Mouse (Mus musculus) heart, adult 2 months (tissue): ENCODE measurements around the gene Tagln. TPM values are rescaled to one million over a fixed set of nuclear protein-coding genes. Genes with fewer than 3 reads are reported as not detected.
A peak's percentile ranks its signal among the peaks of the same experiment; 100 is the strongest.

Experiments used
- DNase-seq, 2 experiments: peaks; one replicate each; pipeline ENCODE4 v3.0.0; 2021
- H3K27ac ChIP-seq: fragments of 200-600 bp; 2 replicates; pipeline ENCODE4 v1.8.1; 2022
- H3K27me3 ChIP-seq: fragments of 200-500 bp; 2 replicates; pipeline ENCODE4 v1.6.1; 2012; ENCODE audit warnings: mild to moderate bottlenecking, low read length, inconsistent platforms, mixed read lengths; ENCODE audit not compliant: control insufficient read depth, insufficient read depth
- H3K36me3 ChIP-seq: fragments of 200-500 bp; 2 replicates; pipeline ENCODE4 v1.6.1; 2012; ENCODE audit warnings: low read length, inconsistent platforms; ENCODE audit not compliant: control insufficient read depth, insufficient read depth
- H3K4me1 ChIP-seq: fragments of 200-500 bp; 2 replicates; pipeline ENCODE4 v1.6.1; 2011; ENCODE audit warnings: low read length; ENCODE audit not compliant: control insufficient read depth, insufficient read depth
- H3K4me3 ChIP-seq: fragments of 200-600 bp; 2 replicates; pipeline ENCODE4 v1.8.1; 2022
- H3K79me2 ChIP-seq: fragments of 200-500 bp; replicated peaks from 2 replicates; pipeline ENCODE4 v1.6.1; 2012; ENCODE audit warnings: mild to moderate bottlenecking, inconsistent platforms, low read length, moderate library complexity, mixed read lengths; ENCODE audit not compliant: control insufficient read depth, insufficient read depth
- H3K9ac ChIP-seq: fragments of 200-500 bp; 2 replicates; pipeline ENCODE4 v1.6.1; 2012; ENCODE audit warnings: low read depth, mild to moderate bottlenecking, control low read depth, inconsistent platforms, low read length, mixed read lengths
- CTCF ChIP-seq: fragments of 200-600 bp; IDR thresholded peaks from 2 replicates; pipeline ENCODE4 v1.8.1; 2022; ENCODE audit warnings: antibody characterized with exemption, mild to moderate bottlenecking, moderate library complexity
- EP300 ChIP-seq: fragments of 200-500 bp; IDR thresholded peaks from 2 replicates; pipeline ENCODE4 v1.6.1; 2011; ENCODE audit warnings: low read depth, low read length, control low read depth; ENCODE audit not compliant: insufficient read depth
- POLR2A ChIP-seq: fragments of 200-500 bp; IDR thresholded peaks from 2 replicates; pipeline ENCODE4 v1.6.1; 2011; ENCODE audit warnings: mild to moderate bottlenecking, low read depth, low read length, control low read depth; ENCODE audit not compliant: insufficient read depth
- whole genome bisulfite sequencing: fragments of 180-500 bp; shearing (Covaris S2); methylation state at CpG from one replicate; pipeline ENCODE4 v1.1.7; 2018; 5-methylcytosine and 5-hydroxymethylcytosine counted together
- intact Hi-C: fragments of 180-260 bp; cut with DNase I; formaldehyde crosslinking; loops from one replicate; pipeline ENCODE4 v1.15.1; 2025
- polyA plus RNA-seq: library from polyadenylated mRNA; depleted of rRNA; stranded (reverse); fragments of >200 nt; gene quantifications from 2 replicates; pipeline ENCODE4 v1.2.3, GENCODE M21; 2012
- total RNA-seq, 2 experiments: library from RNA; stranded (reverse); gene quantifications; 2 replicates each; pipeline ENCODE4 v1.2.3; 2021

Gene Tagln
- total and polyA plus RNA-seq, 3 experiments, result 84.0 to 116 (median 93.6) TPM

DNA sequence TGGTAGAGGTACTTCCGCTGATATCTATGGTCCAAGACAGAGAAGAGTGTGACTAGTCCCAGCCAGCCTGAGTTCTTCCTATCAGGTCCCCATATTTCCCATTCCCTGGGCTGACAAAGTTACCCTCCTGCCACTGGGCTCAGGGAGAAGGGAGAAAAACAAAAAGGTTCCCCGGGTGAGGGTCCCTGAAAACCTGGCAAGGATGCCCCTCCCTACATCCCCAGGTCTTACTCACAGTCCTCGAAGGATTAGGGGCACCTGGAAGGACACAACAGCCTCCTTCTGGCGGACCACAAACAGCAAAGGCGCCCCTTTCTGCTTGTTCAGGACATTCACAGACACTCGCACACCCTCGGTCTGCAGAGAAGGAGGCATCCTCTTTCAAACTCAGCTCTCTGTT lies 17.0 kb upstream of the Tagln start:
- DNase-seq, result no peak
- no peak overlapping the region; the same call in 1 of the 2 replicates for H3K4me3 ChIP-seq
- peak overlapping the region; percentile 95 for H3K27ac ChIP-seq
- H3K79me2 ChIP-seq, result peaks cover 2% of the 10 kb centered on the region; the same call in 1 of the 2 replicates
- peaks cover 5% of the 10 kb centered on the region for H3K4me1 ChIP-seq
- H3K9ac ChIP-seq, result no peak overlapping the region; the same call in 1 of the 2 replicates
- WGBS, result 80% methylated on average over 7 of the region's 7 CpGs
- no peak for TF ChIP-seq POLR2A
- TF ChIP-seq CTCF, result no peak
- no peak for TF ChIP-seq EP300
- H3K27me3 ChIP-seq, result no peaks in the 10 kb centered on the region
- intact Hi-C loops, result no loop called here
- no peaks in the 10 kb centered on the region for H3K36me3 ChIP-seq

DNA sequence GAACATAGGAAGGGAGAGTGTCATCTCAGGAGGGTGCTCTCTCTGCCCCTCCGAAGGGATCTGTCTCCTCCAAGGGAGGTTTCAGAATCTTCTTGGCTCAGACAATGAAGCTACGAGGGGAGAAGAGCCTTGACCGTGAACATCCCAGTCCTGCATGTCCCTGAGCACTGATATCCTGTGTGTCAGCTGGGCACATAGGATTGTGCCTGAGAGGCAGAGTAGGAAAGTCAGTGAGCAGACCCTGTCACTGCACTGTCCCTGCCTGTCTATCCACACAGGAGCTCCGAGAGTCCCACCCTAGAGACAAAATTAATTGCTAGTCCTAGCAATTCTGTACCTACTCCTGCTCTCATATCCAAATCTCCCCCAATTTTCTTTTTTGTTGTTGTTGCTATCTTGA lies 16.2 kb upstream of the Tagln start:
- Histone ChIP-seq H3K4me1 (peaks cover 5% of the 10 kb centered on the region), H3K27me3 (no peaks in the 10 kb centered on the region), H3K27ac (no peak overlapping the region), H3K36me3 (no peaks in the 10 kb centered on the region), H3K9ac (no peak overlapping the region), H3K79me2 (peaks cover 2% of the 10 kb centered on the region; the same call in 1 of the 2 replicates), H3K4me3 (no peak overlapping the region)
- no peak for DNase-seq
- TF ChIP-seq POLR2A (no peak), CTCF (no peak), EP300 (no peak)
- intact Hi-C loops, result no loop called here
- 89% methylated on average over 4 of the region's 4 CpGs for WGBS

DNA sequence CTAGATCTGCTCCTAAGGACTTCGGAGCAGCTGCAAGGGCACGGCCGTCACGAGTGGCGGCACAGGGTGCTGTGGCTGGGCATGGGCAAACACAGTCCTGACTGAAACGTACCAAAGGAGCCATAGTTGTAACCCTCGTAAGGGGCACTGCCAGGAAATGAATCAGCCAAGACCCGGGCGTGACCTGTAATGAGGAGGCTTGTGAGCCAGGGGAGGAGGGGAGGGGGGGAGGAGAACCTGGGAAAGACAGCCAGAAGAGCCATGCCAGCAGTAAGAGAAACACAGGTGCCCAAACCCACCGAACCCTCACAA lies 11.0 kb upstream of the Tagln start:
- WGBS, result 78% methylated on average over 10 of the region's 10 CpGs

DNA sequence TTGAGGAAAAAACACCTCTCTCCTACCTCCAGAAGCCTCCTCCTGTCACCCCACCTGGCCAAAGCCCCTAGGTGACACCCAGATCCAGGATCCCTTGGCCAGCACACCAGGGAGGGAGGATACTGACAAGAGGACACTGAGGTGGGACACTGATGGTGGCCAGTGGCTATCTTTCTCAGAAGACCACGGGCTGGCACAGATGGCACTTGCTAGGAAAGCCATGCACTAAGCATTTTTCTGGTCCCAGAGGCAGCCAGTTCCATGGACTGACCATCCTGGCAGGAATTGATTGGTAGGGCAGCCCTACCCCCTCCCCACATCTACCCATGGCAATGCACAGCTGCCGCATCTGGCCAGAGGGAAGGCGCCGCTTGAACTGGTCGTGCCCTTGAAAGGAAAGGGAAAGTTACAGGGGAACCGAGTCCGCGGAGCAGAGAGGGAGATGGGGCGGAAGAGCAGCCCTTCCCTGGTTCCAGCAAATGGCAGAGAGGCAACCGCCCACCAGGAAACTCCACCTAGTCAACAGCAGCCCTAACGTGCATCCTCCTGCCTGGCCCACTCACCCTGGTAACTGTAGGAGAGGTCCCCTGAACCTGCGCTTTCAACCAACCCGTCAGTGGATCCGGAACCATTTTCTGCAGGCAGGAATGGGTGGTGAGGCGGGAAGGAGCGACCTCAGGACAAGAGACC lies 10.5 kb upstream of the Tagln start:
- no peaks in the 10 kb centered on the region for H3K4me1 ChIP-seq
- DNase-seq, result no peak
- H3K27me3 ChIP-seq, result no peaks in the 10 kb centered on the region
- no peak overlapping the region for H3K9ac ChIP-seq
- no peak overlapping the region for H3K4me3 ChIP-seq
- H3K27ac ChIP-seq, result no peak overlapping the region
- WGBS, result 78% methylated on average over 16 of the region's 16 CpGs
- intact Hi-C loops, result no loop called here
- H3K79me2 ChIP-seq, result no peaks in the 10 kb centered on the region
- TF ChIP-seq POLR2A (no peak), CTCF (no peak), EP300 (no peak)
- H3K36me3 ChIP-seq, result no peaks in the 10 kb centered on the region

More for the DNA sequence above, 11.0 kb upstream of the Tagln start:
- Histone ChIP-seq H3K4me3 (no peak overlapping the region), H3K79me2 (peaks cover 2% of the 10 kb centered on the region; the same call in 1 of the 2 replicates), H3K27ac (no peak overlapping the region), H3K27me3 (no peaks in the 10 kb centered on the region), H3K36me3 (no peaks in the 10 kb centered on the region), H3K4me1 (no peaks in the 10 kb centered on the region), H3K9ac (no peak overlapping the region)
- DNase-seq, result no peak
- TF ChIP-seq POLR2A (no peak), EP300 (no peak), CTCF (no peak)
- intact Hi-C loops, result no loop called here

DNA sequence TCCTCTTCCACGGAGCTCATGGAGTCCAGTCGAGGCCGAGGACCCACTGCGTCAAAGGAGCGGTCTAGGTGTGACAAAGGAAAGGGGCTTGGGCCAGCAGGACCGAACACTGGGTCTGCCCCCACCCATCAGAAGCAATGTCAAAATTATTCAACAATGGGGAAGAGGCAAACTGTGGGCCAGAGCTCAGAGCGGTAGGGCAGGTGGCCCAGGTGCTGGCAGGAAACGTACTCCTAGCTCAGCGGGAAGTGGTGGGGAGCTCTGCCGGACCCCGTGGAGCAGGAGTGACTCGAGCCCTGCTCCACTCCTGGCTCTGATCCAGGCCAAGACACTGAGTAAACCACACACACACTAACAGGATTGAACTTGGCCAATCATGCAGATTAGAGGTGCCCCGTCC lies 9.9 kb upstream of the Tagln start:
- Histone ChIP-seq H3K27ac (no peak overlapping the region), H3K36me3 (no peaks in the 10 kb centered on the region), H3K27me3 (no peaks in the 10 kb centered on the region), H3K4me1 (no peaks in the 10 kb centered on the region), H3K9ac (no peak overlapping the region), H3K79me2 (no peaks in the 10 kb centered on the region), H3K4me3 (no peak overlapping the region)
- intact Hi-C loops, result no loop called here
- TF ChIP-seq EP300 (no peak), POLR2A (no peak), CTCF (no peak)
- WGBS, result 83% methylated on average over 13 of the region's 13 CpGs
- no peak for DNase-seq

DNA sequence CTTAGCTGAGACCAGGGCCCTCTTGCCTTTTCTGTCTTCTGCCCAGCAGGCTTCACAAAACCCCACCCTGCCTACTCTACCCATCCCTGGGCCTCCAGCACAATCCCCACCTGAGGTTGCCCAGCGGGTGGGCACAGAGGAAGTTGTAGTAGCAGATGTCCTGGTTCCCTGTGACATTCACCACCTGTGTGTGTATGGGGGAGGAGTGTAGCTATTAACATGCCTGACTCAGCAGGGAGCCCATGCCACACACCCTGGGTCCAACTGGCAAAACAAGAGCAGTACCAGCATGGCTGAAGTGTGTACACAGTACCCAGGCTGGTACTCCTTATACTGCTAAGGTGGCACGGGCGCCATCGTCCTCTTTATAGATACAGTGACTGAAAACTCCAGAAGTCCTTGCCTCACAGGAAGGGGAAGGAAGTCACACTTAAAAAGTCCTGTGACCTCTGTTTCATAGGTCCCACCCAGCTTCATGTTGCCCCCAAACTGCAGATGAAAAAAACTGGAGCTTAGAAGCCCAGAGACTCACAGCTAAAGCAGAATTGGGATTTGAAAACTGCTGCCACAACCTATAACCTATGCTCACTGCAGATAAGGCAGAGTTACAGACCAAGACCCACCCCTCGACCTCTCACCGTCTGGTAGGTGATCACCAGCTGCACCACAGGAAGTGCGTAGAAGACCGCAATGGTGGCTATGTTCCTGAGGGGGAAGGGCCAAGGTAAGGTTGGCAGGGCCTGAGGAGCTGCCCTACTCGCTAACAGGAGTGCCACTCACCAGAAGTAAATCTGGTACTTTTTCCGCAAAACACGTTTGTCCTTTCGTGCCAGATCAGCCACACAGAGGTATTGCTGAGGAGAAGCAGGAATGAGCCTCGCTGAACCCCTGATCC lies 8.9 kb upstream of the Tagln start:
- H3K4me1 ChIP-seq, result no peaks in the 10 kb centered on the region
- no peaks in the 10 kb centered on the region for H3K27me3 ChIP-seq
- no peak overlapping the region for H3K9ac ChIP-seq
- H3K4me3 ChIP-seq, result no peak overlapping the region
- 81% methylated on average over 13 of the region's 13 CpGs for WGBS
- no peak overlapping the region for H3K27ac ChIP-seq
- no peaks in the 10 kb centered on the region for H3K79me2 ChIP-seq
- peak in 1 of 2 experiments; percentile 44 for DNase-seq
- intact Hi-C loops, result no loop called here
- H3K36me3 ChIP-seq, result no peaks in the 10 kb centered on the region
- TF ChIP-seq POLR2A (no peak), EP300 (no peak)
